Mouse (Mus musculus): Measurements from ENCODE around the gene Grin2a. TPM values are rescaled to one million over a fixed set of nuclear protein-coding genes. Genes with fewer than 3 reads are reported as not detected.
A peak's percentile ranks its signal among the peaks of the same experiment; 100 is the strongest.

Grin2a gene
- polyA plus RNA-seq, 1 experiment from 2014 or later, result not detected

GRCm38 (mm10) chr16:9680572-9680971, 314.8 kb downstream of the Grin2a start:
- Histone ChIP-seq H3K9ac (replicated peaks) (no peak overlapping the region), H3K36me3 (replicated peaks; ENCODE audit: insufficient read depth, low read length) (no peaks in the 10 kb centered on the region), H3K9me3 (ENCODE audit: low read length) (no peaks in the 10 kb centered on the region), H3K4me3 (ENCODE audit: low read depth, low read length) (no peak overlapping the region), H3K27ac (ENCODE audit: low read depth) (no peak overlapping the region; the same call in 1 of the 2 replicates), H3K4me2 (ENCODE audit: low read depth, low read length) (no peak overlapping the region), H3K4me1 (ENCODE audit: insufficient read depth) (no peaks in the 10 kb centered on the region), H3K27me3 (ENCODE audit: insufficient read depth, low read length) (no peaks in the 10 kb centered on the region)
- ATAC-seq, result peak; percentile 50
- WGBS (ENCODE audit: insufficient replicate concordance), result 54% methylated on average over 4 of the region's 4 CpGs
- TF ChIP-seq EP300 (IDR thresholded peaks at IDR 0.05; ENCODE audit: low read depth) (no peak), CTCF (IDR thresholded peaks at IDR 0.05; ENCODE audit: low read depth) (no peak)
- DNase-seq, result no peak

GRCm38 (mm10) chr16:9679994-9680393, 315.4 kb downstream of the Grin2a start:
- Histone ChIP-seq H3K27me3 (ENCODE audit: insufficient read depth, low read length) (no peaks in the 10 kb centered on the region), H3K9ac (replicated peaks) (no peak overlapping the region), H3K9me3 (ENCODE audit: low read length) (no peaks in the 10 kb centered on the region), H3K4me1 (ENCODE audit: insufficient read depth) (no peaks in the 10 kb centered on the region), H3K4me2 (ENCODE audit: low read depth, low read length) (no peak overlapping the region), H3K4me3 (ENCODE audit: low read depth, low read length) (no peak overlapping the region), H3K27ac (ENCODE audit: low read depth) (no peak overlapping the region; the same call in 1 of the 2 replicates), H3K36me3 (replicated peaks; ENCODE audit: insufficient read depth, low read length) (no peaks in the 10 kb centered on the region)
- TF ChIP-seq EP300 (IDR thresholded peaks at IDR 0.05; ENCODE audit: low read depth), result no peak
- no peak for TF ChIP-seq CTCF (IDR thresholded peaks at IDR 0.05; ENCODE audit: low read depth)
- ATAC-seq, result no peak
- DNase-seq, result no peak
- 80% methylated on average over 5 of the region's 5 CpGs for WGBS (ENCODE audit: insufficient replicate concordance)

GRCm38 (mm10) chr16:9678750-9679149, 316.6 kb downstream of the Grin2a start:
- 74% methylated on average over 7 of the region's 7 CpGs for WGBS (ENCODE audit: insufficient replicate concordance)
- Histone ChIP-seq H3K27me3 (ENCODE audit: insufficient read depth, low read length) (no peaks in the 10 kb centered on the region), H3K27ac (ENCODE audit: low read depth) (no peak overlapping the region), H3K4me2 (ENCODE audit: low read depth, low read length) (no peak overlapping the region), H3K4me3 (ENCODE audit: low read depth, low read length) (no peak overlapping the region), H3K9ac (replicated peaks) (no peak overlapping the region), H3K9me3 (ENCODE audit: low read length) (no peaks in the 10 kb centered on the region), H3K4me1 (ENCODE audit: insufficient read depth) (no peaks in the 10 kb centered on the region), H3K36me3 (replicated peaks; ENCODE audit: insufficient read depth, low read length) (no peaks in the 10 kb centered on the region)
- DNase-seq (no peak), ATAC-seq (no peak)
- TF ChIP-seq EP300 (IDR thresholded peaks at IDR 0.05; ENCODE audit: low read depth) (no peak), CTCF (IDR thresholded peaks at IDR 0.05; ENCODE audit: low read depth) (no peak)

GRCm38 (mm10) chr16:9672390-9672789, 323.0 kb downstream of the Grin2a start:
- Histone ChIP-seq H3K4me2 (ENCODE audit: low read depth, low read length) (no peak overlapping the region), H3K27ac (ENCODE audit: low read depth) (no peak overlapping the region), H3K4me1 (ENCODE audit: insufficient read depth) (no peaks in the 10 kb centered on the region), H3K4me3 (ENCODE audit: low read depth, low read length) (no peak overlapping the region), H3K27me3 (ENCODE audit: insufficient read depth, low read length) (no peaks in the 10 kb centered on the region), H3K9ac (replicated peaks) (no peak overlapping the region), H3K36me3 (replicated peaks; ENCODE audit: insufficient read depth, low read length) (no peaks in the 10 kb centered on the region), H3K9me3 (ENCODE audit: low read length) (no peaks in the 10 kb centered on the region)
- no peak for DNase-seq
- ATAC-seq, result no peak
- WGBS (ENCODE audit: insufficient replicate concordance), result 49% methylated on average over 2 of the region's 2 CpGs
- no peak for TF ChIP-seq CTCF (IDR thresholded peaks at IDR 0.05; ENCODE audit: low read depth)
- no peak for TF ChIP-seq EP300 (IDR thresholded peaks at IDR 0.05; ENCODE audit: low read depth)

GRCm38 (mm10) chr16:9671222-9671621, 324.1 kb downstream of the Grin2a start:
- no peak overlapping the region for H3K4me3 ChIP-seq (ENCODE audit: low read depth, low read length)
- TF ChIP-seq CTCF (IDR thresholded peaks at IDR 0.05; ENCODE audit: low read depth) (no peak), EP300 (IDR thresholded peaks at IDR 0.05; ENCODE audit: low read depth) (no peak)
- H3K36me3 ChIP-seq (replicated peaks; ENCODE audit: insufficient read depth, low read length), result no peaks in the 10 kb centered on the region
- DNase-seq (no peak), ATAC-seq (no peak)
- 72% methylated on average over 1 of the region's 1 CpGs for WGBS (ENCODE audit: insufficient replicate concordance)
- no peak overlapping the region for H3K9ac ChIP-seq (replicated peaks)
- H3K9me3 ChIP-seq (ENCODE audit: low read length), result no peaks in the 10 kb centered on the region
- no peaks in the 10 kb centered on the region for H3K4me1 ChIP-seq (ENCODE audit: insufficient read depth)
- no peak overlapping the region for H3K27ac ChIP-seq (ENCODE audit: low read depth)
- H3K4me2 ChIP-seq (ENCODE audit: low read depth, low read length), result no peak overlapping the region
- no peaks in the 10 kb centered on the region for H3K27me3 ChIP-seq (ENCODE audit: insufficient read depth, low read length)

- no peak for DNase-seq
- H3K27ac ChIP-seq (ENCODE audit: low read depth), result no peak overlapping the region
- 62% methylated on average over 6 of the region's 6 CpGs for WGBS (ENCODE audit: insufficient replicate concordance)
- no peak overlapping the region for H3K9ac ChIP-seq (replicated peaks)
- H3K27me3 ChIP-seq (ENCODE audit: insufficient read depth, low read length), result no peaks in the 10 kb centered on the region
- ATAC-seq, result no peak
- H3K36me3 ChIP-seq (replicated peaks; ENCODE audit: insufficient read depth, low read length), result no peaks in the 10 kb centered on the region
- no peak overlapping the region for H3K4me2 ChIP-seq (ENCODE audit: low read depth, low read length)
- no peak for TF ChIP-seq EP300 (IDR thresholded peaks at IDR 0.05; ENCODE audit: low read depth)
- TF ChIP-seq CTCF (IDR thresholded peaks at IDR 0.05; ENCODE audit: low read depth), result no peak
- H3K4me3 ChIP-seq (ENCODE audit: low read depth, low read length), result no peak overlapping the region
- H3K4me1 ChIP-seq (ENCODE audit: insufficient read depth), result no peaks in the 10 kb centered on the region
- no peaks in the 10 kb centered on the region for H3K9me3 ChIP-seq (ENCODE audit: low read length)
These were observed 324.6 kb downstream of the Grin2a start for GRCm38 (mm10) chr16:9670750-9671161.

- no peak for DNase-seq
- H3K4me2 ChIP-seq (ENCODE audit: low read depth, low read length), result no peak overlapping the region
- TF ChIP-seq EP300 (IDR thresholded peaks at IDR 0.05; ENCODE audit: low read depth) (no peak), CTCF (IDR thresholded peaks at IDR 0.05; ENCODE audit: low read depth) (no peak)
- H3K9ac ChIP-seq (replicated peaks), result no peak overlapping the region
- no peak for ATAC-seq
- no peak overlapping the region for H3K27ac ChIP-seq (ENCODE audit: low read depth)
- H3K27me3 ChIP-seq (ENCODE audit: insufficient read depth, low read length), result no peaks in the 10 kb centered on the region
- no peak overlapping the region for H3K4me3 ChIP-seq (ENCODE audit: low read depth, low read length)
- H3K9me3 ChIP-seq (ENCODE audit: low read length), result no peaks in the 10 kb centered on the region
- H3K4me1 ChIP-seq (ENCODE audit: insufficient read depth), result no peaks in the 10 kb centered on the region
- H3K36me3 ChIP-seq (replicated peaks; ENCODE audit: insufficient read depth, low read length), result no peaks in the 10 kb centered on the region
- 90% methylated on average over 4 of the region's 4 CpGs for WGBS (ENCODE audit: insufficient replicate concordance)
These were observed 329.5 kb downstream of the Grin2a start for GRCm38 (mm10) chr16:9665896-9666295.
